ENCODE assay signal across 12 mouse cellular contexts in the genomic region with DNA sequence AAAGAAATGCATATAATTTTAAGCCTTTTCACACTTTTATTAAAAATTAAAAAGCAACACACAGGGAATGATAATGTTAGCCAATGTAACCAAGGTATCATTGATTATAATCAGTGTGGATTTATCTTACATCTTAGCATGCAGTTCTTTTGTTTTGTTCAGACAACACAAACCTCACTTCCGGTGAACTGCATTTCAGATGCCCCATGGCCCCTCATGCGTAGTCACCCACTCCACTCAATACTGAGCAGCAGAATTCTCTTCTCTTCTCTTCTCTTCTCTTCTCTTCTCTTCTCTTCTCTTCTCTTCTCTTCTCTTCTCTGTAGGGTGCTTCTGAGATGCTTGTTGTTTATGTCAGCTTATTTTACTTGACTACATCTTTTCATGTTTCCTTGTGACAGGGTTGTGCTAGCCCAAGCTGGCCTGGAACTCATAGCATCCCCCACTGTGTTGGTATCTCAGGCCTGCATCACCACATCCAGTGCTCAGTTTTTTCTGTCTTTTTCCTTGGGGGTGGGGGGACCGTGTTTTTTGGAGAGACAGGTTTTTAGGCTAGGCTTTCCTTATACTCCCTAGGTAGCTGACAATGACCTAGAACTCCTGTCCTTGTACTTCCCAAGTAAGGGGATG.
DNase-seq lines count a peak whose midpoint lies in the region; ATAC-seq and TF ChIP-seq lines count a peak whose summit lies in the region.
"Had no signal": no experiment of that assay in that cellular context is flagged by ENCODE, and none has a peak within 500 bp of the region (broad histone marks: within the 10 kb centered on the region; RNA-seq: fewer than 3 reads in every experiment).

No protein-coding gene starts in this region.

- TF ChIP-seq CTCF in CH12.LX (conservative IDR thresholded peaks at IDR 0.05 in 1 of 2, IDR thresholded peaks at IDR 0.05 in 1 of 2; ENCODE audit: low read depth in 2 of 2, low read length in 2 of 2) = no peak

- no peaks in the 10 kb centered on the region for H3K36me3 ChIP-seq in forebrain, embryonic 11.5 days (ENCODE audit: control insufficient read depth, insufficient read depth, low read length)
- H3K36me3 ChIP-seq in forebrain, embryonic 10.5 days (replicated peaks) = no peaks in the 10 kb centered on the region
- no peaks in the 10 kb centered on the region for H3K36me3 ChIP-seq in hindbrain, embryonic 13.5 days
- H3K36me3 ChIP-seq in hindbrain, embryonic 14.5 days (replicated peaks; ENCODE audit: control insufficient read depth, insufficient read depth) = no peaks in the 10 kb centered on the region
- H3K36me3 ChIP-seq in CH12.LX (replicated peaks in 1 of 2; ENCODE audit: control insufficient read depth in 1 of 2, insufficient read depth in 1 of 2, low read length in 1 of 2) = peaks cover 2 to 3% of the 10 kb centered on the region in 2 experiments
- H3K36me3 ChIP-seq in liver, embryonic 11.5 days (ENCODE audit: control insufficient read depth, insufficient read depth, low read length) = no peaks in the 10 kb centered on the region
- H3K36me3 ChIP-seq: lung, embryonic 15.5 days; stomach, embryonic 15.5 days had no signal

- no peak for TF ChIP-seq POLR2A in CH12.LX (IDR thresholded peaks at IDR 0.05; ENCODE audit: low read depth, low read length)

- TF ChIP-seq EP300 in CH12.LX (IDR thresholded peaks at IDR 0.05; ENCODE audit: low read length) = no peak

- peaks cover 5% of the 10 kb centered on the region; the same call in 1 of the 2 replicates for H3K4me1 ChIP-seq in forebrain, embryonic 11.5 days (replicated peaks; ENCODE audit: control insufficient read depth, insufficient read depth, low read length)
- H3K4me1 ChIP-seq in forebrain, embryonic 10.5 days = peaks cover 44% of the 10 kb centered on the region
- H3K4me1 ChIP-seq in hindbrain, embryonic 13.5 days (replicated peaks) = peaks cover 34% of the 10 kb centered on the region
- peaks cover 17% of the 10 kb centered on the region for H3K4me1 ChIP-seq in hindbrain, embryonic 14.5 days (replicated peaks; ENCODE audit: control insufficient read depth, insufficient read depth, low read length)
- H3K4me1 ChIP-seq in CH12.LX (ENCODE audit: control insufficient read depth in 1 of 2, insufficient read depth in 2 of 2) = peaks cover 7 to 45% of the 10 kb centered on the region in 2 experiments; a peak in 3 of 4 replicates
- peaks cover 20% of the 10 kb centered on the region for H3K4me1 ChIP-seq in liver, embryonic 11.5 days (replicated peaks; ENCODE audit: control insufficient read depth, insufficient read depth, low read length)

- dilution Hi-C loops in CH12.LX (cut with MboI; ENCODE audit: extremely low pct_ligation_motif_present, extremely low pct_unique_long_range_greater_than_20kb, low sequenced_read_pairs) = no loop called here

- no peaks in the 10 kb centered on the region for H3K9me3 ChIP-seq in forebrain, embryonic 11.5 days (ENCODE audit: control insufficient read depth, low read length)
- H3K9me3 ChIP-seq in forebrain, embryonic 10.5 days = no peaks in the 10 kb centered on the region
- H3K9me3 ChIP-seq in hindbrain, embryonic 13.5 days = no peaks in the 10 kb centered on the region
- H3K9me3 ChIP-seq in hindbrain, embryonic 14.5 days (ENCODE audit: control insufficient read depth, low read length) = no peaks in the 10 kb centered on the region
- H3K9me3 ChIP-seq in CH12.LX (replicated peaks; ENCODE audit: low read length) = no peaks in the 10 kb centered on the region
- no peaks in the 10 kb centered on the region for H3K9me3 ChIP-seq in liver, embryonic 11.5 days (ENCODE audit: control insufficient read depth, low read length)
- H3K9me3 ChIP-seq: lung, embryonic 15.5 days; stomach, embryonic 15.5 days had no signal

- ATAC-seq in forebrain, embryonic 11.5 days (replicated peaks; ENCODE audit: low FRiP score) = no peak
- no peak for ATAC-seq in hindbrain, embryonic 13.5 days (ENCODE audit: low FRiP score)
- ATAC-seq in hindbrain, embryonic 14.5 days (ENCODE audit: low FRiP score) = no peak
- no peak for ATAC-seq in liver, embryonic 11.5 days (replicated peaks; ENCODE audit: low FRiP score)
- ATAC-seq in erythroid progenitor cell, adult 5-6 weeks (replicated peaks; ENCODE audit: low FRiP score, poor library complexity, severe bottlenecking) = no peak

- WGBS in forebrain, embryonic 11.5 days = 51% methylated on average over 3 of the region's 3 CpGs
- WGBS in forebrain, embryonic 10.5 days = 44% methylated on average over 3 of the region's 3 CpGs
- 43% methylated on average over 3 of the region's 3 CpGs for WGBS in hindbrain, embryonic 13.5 days
- WGBS in hindbrain, embryonic 14.5 days = 35% methylated on average over 3 of the region's 3 CpGs
- WGBS in liver, embryonic 11.5 days = 52% methylated on average over 3 of the region's 3 CpGs

- in situ Hi-C loops in CH12.LX (cut with MboI; ENCODE audit: low pct_ligation_motif_present, low pct_unique_long_range_greater_than_20kb, low sequenced_read_pairs) = no loop called here

- no peak overlapping the region for H3K9ac ChIP-seq in forebrain, embryonic 11.5 days (ENCODE audit: low read length)
- no peak overlapping the region for H3K9ac ChIP-seq in hindbrain, embryonic 13.5 days
- no peak overlapping the region for H3K9ac ChIP-seq in hindbrain, embryonic 14.5 days
- peak overlapping the region; percentile 56 for H3K9ac ChIP-seq in CH12.LX (ENCODE audit: insufficient read depth, low read depth)
- H3K9ac ChIP-seq in liver, embryonic 11.5 days (ENCODE audit: low read depth, low read length) = no peak overlapping the region
- H3K9ac ChIP-seq: stomach, embryonic 15.5 days had no signal

- TF ChIP-seq RAD21 in CH12.LX (IDR thresholded peaks at IDR 0.05; ENCODE audit: low read depth, low read length) = no peak

- H3K79me2 ChIP-seq in CH12.LX (replicated peaks; ENCODE audit: control insufficient read depth, extremely low read depth, insufficient read depth, poor library complexity, severe bottlenecking) = peaks cover 63% of the 10 kb centered on the region

- no peaks in the 10 kb centered on the region for H3K27me3 ChIP-seq in forebrain, embryonic 11.5 days (ENCODE audit: control insufficient read depth, insufficient read depth, low read length)
- no peaks in the 10 kb centered on the region for H3K27me3 ChIP-seq in forebrain, embryonic 10.5 days (ENCODE audit: poor library complexity, severe bottlenecking)
- no peaks in the 10 kb centered on the region for H3K27me3 ChIP-seq in hindbrain, embryonic 13.5 days
- H3K27me3 ChIP-seq in hindbrain, embryonic 14.5 days (ENCODE audit: control insufficient read depth, insufficient read depth, low read length) = no peaks in the 10 kb centered on the region
- H3K27me3 ChIP-seq in CH12.LX (replicated peaks) = no peaks in the 10 kb centered on the region
- no peaks in the 10 kb centered on the region for H3K27me3 ChIP-seq in liver, embryonic 11.5 days (replicated peaks; ENCODE audit: control insufficient read depth, insufficient read depth, low read length)
- H3K27me3 ChIP-seq: lung, embryonic 15.5 days; stomach, embryonic 15.5 days had no signal

- H3K4me2 ChIP-seq in forebrain, embryonic 11.5 days (ENCODE audit: low read depth, low read length, severe bottlenecking) = no peak overlapping the region
- no peak overlapping the region for H3K4me2 ChIP-seq in hindbrain, embryonic 13.5 days
- no peak overlapping the region for H3K4me2 ChIP-seq in hindbrain, embryonic 14.5 days (replicated peaks)
- peak overlapping the region; percentile 22; the same call in 1 of the 2 replicates for H3K4me2 ChIP-seq in CH12.LX (ENCODE audit: insufficient read depth, low read depth, poor library complexity, severe bottlenecking)
- H3K4me2 ChIP-seq in liver, embryonic 11.5 days = peak overlapping the region; percentile 10; the same call in 1 of the 2 replicates

- peak overlapping the region; percentile 25; the same call in 1 of the 2 replicates for H3K27ac ChIP-seq in forebrain, embryonic 11.5 days (ENCODE audit: low read depth, low read length)
- H3K27ac ChIP-seq in forebrain, embryonic 10.5 days = no peak overlapping the region
- H3K27ac ChIP-seq in hindbrain, embryonic 13.5 days = 0 out of 2 replicates have a peak overlapping the region, but pooled peaks have one; percentile 8
- no peak overlapping the region; the same call in 1 of the 2 replicates for H3K27ac ChIP-seq in hindbrain, embryonic 14.5 days
- H3K27ac ChIP-seq in CH12.LX (ENCODE audit: insufficient read depth, low read depth) = peak overlapping the region; percentile 67
- peak overlapping the region; percentile 62; the same call in 1 of the 2 replicates for H3K27ac ChIP-seq in liver, embryonic 11.5 days (ENCODE audit: low read depth, low read length)

- DNase-seq in forebrain, embryonic 11.5 days (ENCODE audit: low spot score) = no peak
- no peak for DNase-seq in forebrain, embryonic 10.5 days (ENCODE audit: extremely low spot score, low spot score)
- no peak for DNase-seq in hindbrain, embryonic 14.5 days (ENCODE audit: low spot score)
- DNase-seq in CH12.LX (ENCODE audit: extremely low read depth) = no peak
- no peak for DNase-seq in liver, embryonic 11.5 days (ENCODE audit: low spot score)
- DNase-seq in kidney, postnatal 36 days = no peak
- DNase-seq: cerebellum, postnatal 36 days; gastrocnemius, postnatal 36 days had no signal

- no peak overlapping the region for H3K4me3 ChIP-seq in forebrain, embryonic 11.5 days (ENCODE audit: low read depth, low read length)
- no peak overlapping the region for H3K4me3 ChIP-seq in forebrain, embryonic 10.5 days
- H3K4me3 ChIP-seq in hindbrain, embryonic 13.5 days = no peak overlapping the region
- H3K4me3 ChIP-seq in hindbrain, embryonic 14.5 days (replicated peaks; ENCODE audit: low read length) = no peak overlapping the region
- no peak overlapping the region for H3K4me3 ChIP-seq in CH12.LX (replicated peaks in 1 of 3; ENCODE audit: low read depth in 2 of 3, low read length in 2 of 3, poor library complexity in 1 of 3)
- H3K4me3 ChIP-seq in liver, embryonic 11.5 days (ENCODE audit: low read depth, low read length) = no peak overlapping the region

TF ChIP-seq in CH12.LX, 34 proteins besides CTCF, POLR2A, EP300 and RAD21:
- TF ChIP-seq ZNF384 (IDR thresholded peaks at IDR 0.05; ENCODE audit: low read depth, low read length) (peak; percentile 2; the same call in 1 of the 2 replicates), ELF1 (IDR thresholded peaks at IDR 0.05; ENCODE audit: low read depth, low read length) (0 out of 2 replicates have a peak, but pooled peaks have one; percentile 26), BHLHE40 (IDR thresholded peaks at IDR 0.05; ENCODE audit: low read depth, low read length) (no peak), ZKSCAN1 (IDR thresholded peaks at IDR 0.05; ENCODE audit: borderline replicate concordance, low read depth, low read length) (no peak), JUN (IDR thresholded peaks at IDR 0.05; ENCODE audit: insufficient read depth, low read depth, low read length) (no peak)

Comparison
In these comparisons a context has a peak if more than half of its experiments do, and no peak if none do; other contexts are left out.
1. H3K27ac ChIP-seq: peak in forebrain, embryonic 11.5 days (single experiment), hindbrain, embryonic 13.5 days (single experiment), CH12.LX (single experiment) and liver, embryonic 11.5 days (single experiment); none in forebrain, embryonic 10.5 days (single experiment) and hindbrain, embryonic 14.5 days (single experiment).
2. H3K4me2 ChIP-seq: peak in CH12.LX (single experiment) and liver, embryonic 11.5 days (single experiment); none in forebrain, embryonic 11.5 days (single experiment), hindbrain, embryonic 13.5 days (single experiment) and hindbrain, embryonic 14.5 days (single experiment).